Mouse (Mus musculus): Measurements from ENCODE around the gene Ptpro. TPM values are rescaled to one million over a fixed set of nuclear protein-coding genes. Genes with fewer than 3 reads are reported as not detected.
A peak's percentile ranks its signal among the peaks of the same experiment; 100 is the strongest.
"Not testable (repeated sequence)": the region's sequence is repeated elsewhere in the genome, so short reads cannot be mapped to it uniquely, and the experiment has no call there.

Gene Ptpro
- polyA plus RNA-seq, 1 experiment from 2014 or later: 0.87 TPM

DNA sequence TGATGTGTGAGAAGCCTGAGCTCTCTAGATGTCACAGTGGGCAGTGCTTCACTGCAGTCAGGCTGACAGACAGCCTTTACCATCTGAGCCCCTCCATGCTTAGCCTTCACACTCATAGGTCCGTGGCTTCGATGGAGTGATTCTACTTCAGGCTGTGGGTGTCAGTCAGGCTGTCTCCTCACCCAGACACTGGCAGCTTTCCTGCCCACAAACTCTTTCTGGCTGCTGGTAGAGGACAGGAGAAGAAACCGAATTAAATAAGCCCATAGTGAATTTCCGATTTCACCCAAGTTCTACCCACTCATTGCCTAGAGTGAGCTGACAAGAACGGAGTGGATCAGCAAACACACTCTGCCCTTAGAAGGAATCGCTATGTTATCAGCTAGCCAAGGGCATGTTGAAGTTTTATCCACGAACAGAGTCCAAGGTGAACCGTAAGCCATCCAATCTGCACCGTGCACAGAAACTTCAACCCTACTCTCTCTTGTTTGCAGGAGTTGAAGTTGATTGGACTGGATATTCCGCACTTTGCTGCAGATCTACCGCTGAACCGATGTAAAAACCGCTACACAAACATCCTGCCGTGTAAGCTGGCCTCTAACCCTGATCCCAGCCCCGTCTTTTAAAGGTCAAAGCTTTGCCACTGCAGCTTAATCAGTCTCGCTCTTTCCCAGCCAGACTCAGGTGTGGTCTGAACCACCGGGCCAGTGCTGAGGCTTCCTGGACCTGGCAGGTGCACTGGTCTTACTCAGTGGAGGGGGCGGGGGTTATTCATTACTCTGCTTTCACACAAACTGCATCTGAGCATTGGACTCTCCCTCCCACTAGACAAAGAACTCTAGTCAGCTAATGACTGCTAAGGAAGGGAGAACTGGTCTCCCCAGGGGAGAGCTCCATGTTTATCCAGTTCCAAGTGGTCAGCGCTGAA is 188.7 kb downstream of the Ptpro start:
- no peaks in the 10 kb centered on the region for H3K27me3 ChIP-seq (replicated peaks; ENCODE audit: control insufficient read depth, insufficient read depth, low read length)
- H3K4me2 ChIP-seq (replicated peaks; ENCODE audit: low read depth): no peak overlapping the region
- no peak overlapping the region for H3K9ac ChIP-seq (ENCODE audit: low read depth, low read length)
- no peak overlapping the region for H3K27ac ChIP-seq (ENCODE audit: low read depth, low read length)
- no peak overlapping the region for H3K4me3 ChIP-seq (ENCODE audit: low read depth, low read length)
- no peaks in the 10 kb centered on the region for H3K4me1 ChIP-seq (replicated peaks; ENCODE audit: control insufficient read depth, insufficient read depth, low read length)
- WGBS: 49% methylated on average over 19 of the region's 19 CpGs
- no peaks in the 10 kb centered on the region for H3K9me3 ChIP-seq (ENCODE audit: control insufficient read depth)
- H3K36me3 ChIP-seq (ENCODE audit: control insufficient read depth, insufficient read depth): no peaks in the 10 kb centered on the region
- peak; percentile 43; the same call in 1 of the 2 replicates for ATAC-seq
- TF ChIP-seq CTCF (IDR thresholded peaks at IDR 0.05; ENCODE audit: low read depth): no peak

DNA sequence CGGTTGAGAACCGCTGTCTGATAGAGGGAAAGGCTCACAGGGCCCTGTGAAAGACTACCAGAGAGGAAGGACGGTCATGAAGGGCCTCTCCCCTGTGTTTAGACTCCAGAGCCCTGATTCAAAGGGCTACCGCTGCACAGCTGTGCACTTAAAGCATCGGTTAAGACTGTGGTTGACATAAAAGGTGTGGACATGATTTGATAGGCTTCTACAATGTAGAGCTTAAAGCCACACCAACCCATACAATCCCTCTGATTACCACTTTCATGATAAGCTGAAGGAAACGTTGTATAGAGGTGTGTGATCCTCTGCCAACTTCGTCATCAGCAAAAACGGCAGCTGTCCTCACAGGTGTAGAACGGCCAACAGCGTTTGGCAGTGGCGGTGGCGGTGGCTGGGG is 191.0 kb downstream of the Ptpro start:
- no peak overlapping the region for H3K4me3 ChIP-seq (ENCODE audit: low read depth, low read length)
- WGBS: 83% methylated on average over 12 of the region's 12 CpGs
- H3K36me3 ChIP-seq (ENCODE audit: control insufficient read depth, insufficient read depth): no peaks in the 10 kb centered on the region
- no peak for ATAC-seq
- H3K9ac ChIP-seq (ENCODE audit: low read depth, low read length): no peak overlapping the region
- H3K4me1 ChIP-seq (replicated peaks; ENCODE audit: control insufficient read depth, insufficient read depth, low read length): no peaks in the 10 kb centered on the region
- no peaks in the 10 kb centered on the region for H3K9me3 ChIP-seq (ENCODE audit: control insufficient read depth)
- no peaks in the 10 kb centered on the region for H3K27me3 ChIP-seq (replicated peaks; ENCODE audit: control insufficient read depth, insufficient read depth, low read length)
- H3K27ac ChIP-seq (ENCODE audit: low read depth, low read length): no peak overlapping the region
- H3K4me2 ChIP-seq (replicated peaks; ENCODE audit: low read depth): no peak overlapping the region
- no peak for TF ChIP-seq CTCF (IDR thresholded peaks at IDR 0.05; ENCODE audit: low read depth)

DNA sequence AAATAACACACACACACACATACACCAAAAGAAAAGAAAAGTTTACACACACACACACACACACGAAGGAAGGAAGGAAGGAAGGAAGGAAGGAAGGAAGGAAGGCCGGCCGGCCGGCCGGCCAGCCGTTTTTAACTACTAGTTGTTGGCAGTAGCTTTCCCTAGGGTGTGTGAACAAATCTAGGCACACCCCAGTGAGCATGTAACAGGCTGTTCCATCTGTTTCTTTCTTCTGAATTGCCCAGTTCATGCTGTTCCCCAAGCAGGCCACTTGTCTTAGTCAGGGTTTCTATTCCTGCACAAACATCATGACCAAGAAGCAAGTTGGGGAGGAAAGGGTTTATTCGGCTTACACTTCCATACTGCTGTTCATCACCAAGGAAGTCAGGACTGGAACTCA is 194.0 kb downstream of the Ptpro start:
- H3K27ac ChIP-seq (ENCODE audit: low read depth, low read length); H3K4me2 ChIP-seq (replicated peaks; ENCODE audit: low read depth); H3K4me1 ChIP-seq (replicated peaks; ENCODE audit: control insufficient read depth, insufficient read depth, low read length); H3K36me3 ChIP-seq (ENCODE audit: control insufficient read depth, insufficient read depth); H3K4me3 ChIP-seq (ENCODE audit: low read depth, low read length); H3K9me3 ChIP-seq (ENCODE audit: control insufficient read depth); H3K27me3 ChIP-seq (replicated peaks; ENCODE audit: control insufficient read depth, insufficient read depth, low read length); H3K9ac ChIP-seq (ENCODE audit: low read depth, low read length); ATAC-seq: not testable (repeated sequence)
- 80% methylated on average over 6 of the region's 7 CpGs for WGBS

- TF ChIP-seq CTCF (IDR thresholded peaks at IDR 0.05; ENCODE audit: low read depth): peak; percentile 96
- Histone ChIP-seq H3K9me3 (ENCODE audit: control insufficient read depth) (no peaks in the 10 kb centered on the region), H3K4me1 (replicated peaks; ENCODE audit: control insufficient read depth, insufficient read depth, low read length) (no peaks in the 10 kb centered on the region), H3K9ac (ENCODE audit: low read depth, low read length) (no peak overlapping the region), H3K4me3 (ENCODE audit: low read depth, low read length) (no peak overlapping the region), H3K36me3 (ENCODE audit: control insufficient read depth, insufficient read depth) (no peaks in the 10 kb centered on the region), H3K4me2 (replicated peaks; ENCODE audit: low read depth) (peak overlapping the region; percentile 42), H3K27me3 (replicated peaks; ENCODE audit: control insufficient read depth, insufficient read depth, low read length) (no peaks in the 10 kb centered on the region), H3K27ac (ENCODE audit: low read depth, low read length) (no peak overlapping the region)
- 15% methylated on average over 10 of the region's 10 CpGs for WGBS
- ATAC-seq: peak; percentile 67
Observed at GRCm38 (mm10) chr6:137455537-137456041, 203.5 kb downstream of the Ptpro start.

DNA sequence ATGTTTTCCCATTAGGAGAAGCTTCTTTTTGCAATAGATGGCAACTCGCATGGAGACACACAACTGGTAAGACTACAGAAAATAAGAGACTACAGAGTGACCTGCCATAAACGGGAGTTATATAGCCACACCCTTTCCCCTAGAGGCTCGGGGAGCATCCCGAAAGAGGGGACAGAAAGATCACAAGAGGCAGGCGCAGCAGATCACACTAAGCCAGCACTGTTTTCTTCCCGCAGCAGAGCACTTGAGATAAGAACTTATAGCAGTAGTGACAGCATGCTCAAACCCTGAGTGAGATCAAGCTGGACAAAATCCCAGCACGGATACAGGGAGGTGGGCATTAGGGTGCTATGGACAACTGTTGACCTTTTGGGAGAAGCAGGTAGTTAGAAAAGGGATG is 203.9 kb downstream of the Ptpro start:
- H3K4me2 ChIP-seq (replicated peaks; ENCODE audit: low read depth): peak overlapping the region; percentile 42
- no peak overlapping the region for H3K9ac ChIP-seq (ENCODE audit: low read depth, low read length)
- H3K27me3 ChIP-seq (replicated peaks; ENCODE audit: control insufficient read depth, insufficient read depth, low read length): no peaks in the 10 kb centered on the region
- no peaks in the 10 kb centered on the region for H3K9me3 ChIP-seq (ENCODE audit: control insufficient read depth)
- WGBS: 50% methylated on average over 7 of the region's 7 CpGs
- H3K27ac ChIP-seq (ENCODE audit: low read depth, low read length): no peak overlapping the region
- no peaks in the 10 kb centered on the region for H3K36me3 ChIP-seq (ENCODE audit: control insufficient read depth, insufficient read depth)
- no peak overlapping the region for H3K4me3 ChIP-seq (ENCODE audit: low read depth, low read length)
- H3K4me1 ChIP-seq (replicated peaks; ENCODE audit: control insufficient read depth, insufficient read depth, low read length): no peaks in the 10 kb centered on the region
- no peak for TF ChIP-seq CTCF (IDR thresholded peaks at IDR 0.05; ENCODE audit: low read depth)
- ATAC-seq: 0 out of 2 replicates have a peak, but pooled peaks have one; percentile 10

DNA sequence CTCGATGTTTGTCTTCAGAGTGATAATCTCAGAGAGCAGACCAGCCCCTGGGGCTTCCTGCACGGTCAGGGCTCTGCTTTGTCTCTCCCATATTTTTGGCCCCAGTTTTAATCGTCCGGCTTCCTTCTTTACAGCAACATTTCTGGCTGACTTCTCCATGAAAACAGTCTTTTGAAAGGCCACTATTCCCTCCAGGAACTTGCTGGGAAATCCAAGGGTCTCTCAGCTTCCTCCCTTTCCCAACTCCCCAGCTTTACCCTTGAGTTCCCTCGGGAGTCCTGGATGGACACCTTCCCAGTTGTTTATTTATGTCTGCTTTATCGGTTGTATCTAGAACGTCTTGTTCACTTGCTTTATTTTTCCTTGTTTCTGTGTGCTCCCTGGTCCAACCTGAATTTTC is 205.1 kb downstream of the Ptpro start:
- Histone ChIP-seq H3K9ac (ENCODE audit: low read depth, low read length) (no peak overlapping the region), H3K4me3 (ENCODE audit: low read depth, low read length) (no peak overlapping the region), H3K4me1 (replicated peaks; ENCODE audit: control insufficient read depth, insufficient read depth, low read length) (no peaks in the 10 kb centered on the region), H3K9me3 (ENCODE audit: control insufficient read depth) (no peaks in the 10 kb centered on the region), H3K27me3 (replicated peaks; ENCODE audit: control insufficient read depth, insufficient read depth, low read length) (no peaks in the 10 kb centered on the region), H3K4me2 (replicated peaks; ENCODE audit: low read depth) (no peak overlapping the region), H3K36me3 (ENCODE audit: control insufficient read depth, insufficient read depth) (no peaks in the 10 kb centered on the region), H3K27ac (ENCODE audit: low read depth, low read length) (no peak overlapping the region)
- TF ChIP-seq CTCF (IDR thresholded peaks at IDR 0.05; ENCODE audit: low read depth): no peak
- 34% methylated on average over 7 of the region's 7 CpGs for WGBS
- ATAC-seq: no peak

Data from intestine, postnatal 0 days (tissue).